Mouse (Mus musculus) limb, embryonic 11.5 days (tissue): ENCODE data around the gene Tmcc3. TPM values are rescaled to one million over a fixed set of nuclear protein-coding genes. Genes with fewer than 3 reads are reported as not detected.

Source experiments
- ATAC-seq: fragments of 200-750 bp; cut with Nextera tagmentation; 2 replicates; pipeline ENCODE4 v1.8.0; 2017; ENCODE audit warnings: low read depth; ENCODE audit not compliant: insufficient number of reproducible peaks, low FRiP score, low TSS enrichment
- DNase-seq: peaks from one replicate; pipeline ENCODE4 v3.0.0-alpha.2; 2015; ENCODE audit warnings: low spot score
- H3K27ac ChIP-seq: fragments of 300-500 bp; sonication (generic); replicated peaks from 2 replicates; pipeline ENCODE4 v1.5.1; 2014; ENCODE audit warnings: low read depth, mild to moderate bottlenecking, low read length
- H3K27me3 ChIP-seq: fragments of 300-500 bp; sonication (generic); 2 replicates; pipeline ENCODE4 v1.6.1; 2014; ENCODE audit warnings: mild to moderate bottlenecking, low read length, mixed read lengths; ENCODE audit not compliant: control insufficient read depth, insufficient read depth
- H3K36me3 ChIP-seq: fragments of 300-500 bp; sonication (generic); 2 replicates; pipeline ENCODE4 v1.6.1; 2014; ENCODE audit warnings: mild to moderate bottlenecking, low read length, moderate library complexity, mixed read lengths; ENCODE audit not compliant: control insufficient read depth, insufficient read depth
- H3K4me1 ChIP-seq: fragments of 300-500 bp; sonication (generic); 2 replicates; pipeline ENCODE4 v1.6.1; 2014; ENCODE audit warnings: low read length, mixed read lengths; ENCODE audit not compliant: control insufficient read depth, insufficient read depth
- H3K4me2 ChIP-seq: fragments of 300-500 bp; sonication (generic); 2 replicates; pipeline ENCODE4 v1.6.1; 2014; ENCODE audit warnings: low read depth, mild to moderate bottlenecking, moderate library complexity; ENCODE audit not compliant: severe bottlenecking
- H3K4me3 ChIP-seq: fragments of 300-500 bp; sonication (generic); 2 replicates; pipeline ENCODE4 v1.5.1; 2014; ENCODE audit warnings: low read depth, low read length
- H3K9ac ChIP-seq: fragments of 300-500 bp; sonication (generic); 2 replicates; pipeline ENCODE4 v1.6.1; 2014; ENCODE audit warnings: mild to moderate bottlenecking, low read length
- H3K9me3 ChIP-seq: fragments of 300-500 bp; sonication (generic); 2 replicates; pipeline ENCODE4 v1.6.1; 2016; ENCODE audit warnings: low read length; ENCODE audit not compliant: control insufficient read depth
- WGBS: fragments of 180-500 bp; shearing (Covaris S2); extraction: QIAGEN DNeasy Blood & Tissue Kit; methylation state at CpG from one replicate; pipeline ENCODE4 v1.1.7; 2014; 5-methylcytosine and 5-hydroxymethylcytosine counted together
- polyA plus RNA-seq: library from polyadenylated mRNA; unstranded; fragments of >200 nt; fragmentation: Nextera tagmentation; extraction: Ambion mirVana; gene quantifications from 2 replicates; pipeline ENCODE4 v1.2.1, GENCODE M21; 2014

Tmcc3 gene
- polyA plus RNA-seq, 1 experiment from 2014 or later: 5.3 TPM

DNA sequence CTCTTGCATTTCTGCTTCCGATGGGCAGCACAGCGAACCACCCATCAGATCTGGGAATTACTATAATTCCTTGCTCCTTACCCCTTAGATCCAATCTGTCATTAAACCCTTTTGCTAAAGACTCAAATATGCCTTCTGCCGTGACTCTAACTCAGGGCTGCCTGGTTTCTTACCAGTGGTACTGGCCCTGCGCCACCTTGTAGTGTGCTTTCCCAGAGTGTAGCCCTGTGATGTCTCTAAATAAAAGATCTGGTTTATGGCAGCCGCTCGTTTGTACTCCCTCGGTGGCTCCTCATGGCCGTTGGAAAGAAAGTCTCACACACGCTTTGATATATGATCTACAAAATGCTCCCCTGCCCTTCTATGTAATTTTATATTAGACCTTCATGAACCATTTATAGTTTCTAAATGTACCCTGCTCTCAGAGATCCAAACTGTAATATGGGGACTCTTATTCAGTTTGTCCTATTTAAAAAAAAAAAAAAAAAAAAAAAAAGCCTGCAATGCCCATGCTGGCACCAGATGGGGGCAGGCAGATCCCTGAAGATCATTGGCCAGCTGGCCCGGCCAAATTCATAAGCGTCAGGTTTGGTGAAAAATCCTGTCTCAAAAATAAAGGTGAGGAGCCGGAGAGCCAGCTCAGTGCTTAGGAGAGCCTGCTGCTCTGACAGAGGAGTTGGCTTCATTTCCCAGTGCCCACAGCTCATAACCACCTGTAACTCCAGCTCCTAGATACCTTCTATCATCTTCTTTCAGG, 116.6 kb downstream of the Tmcc3 start:
- Histone ChIP-seq H3K4me3 (no peak overlapping the region), H3K4me1 (no peaks in the 10 kb centered on the region), H3K9me3 (no peaks in the 10 kb centered on the region), H3K36me3 (no peaks in the 10 kb centered on the region), H3K27me3 (no peaks in the 10 kb centered on the region), H3K9ac (no peak overlapping the region), H3K4me2 (no peak overlapping the region), H3K27ac (no peak overlapping the region)
- ATAC-seq (no peak), DNase-seq (no peak)
- 58% methylated on average over 12 of the region's 12 CpGs for WGBS

DNA sequence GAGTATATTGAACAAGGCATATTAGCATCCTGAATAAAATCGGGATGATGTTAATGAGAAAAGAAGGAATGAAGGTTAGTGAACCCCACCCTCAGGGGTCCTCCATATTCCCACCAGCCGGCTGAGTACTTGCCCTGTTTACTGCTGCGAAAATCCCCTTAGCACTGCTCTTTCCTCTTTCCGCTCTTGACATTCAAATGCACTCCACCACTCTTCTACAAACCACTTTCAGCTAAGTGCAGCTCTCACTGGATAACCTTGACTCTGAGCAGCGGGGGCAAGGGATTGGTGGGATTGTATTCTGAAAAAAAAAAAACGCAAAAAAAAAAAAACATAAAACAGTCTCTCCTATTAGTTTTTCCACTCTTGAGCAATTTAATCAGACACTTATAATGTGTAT, 118.8 kb downstream of the Tmcc3 start:
- Histone ChIP-seq H3K9ac (no peak overlapping the region), H3K27ac (no peak overlapping the region), H3K9me3 (no peaks in the 10 kb centered on the region), H3K27me3 (no peaks in the 10 kb centered on the region), H3K4me2 (no peak overlapping the region), H3K36me3 (no peaks in the 10 kb centered on the region), H3K4me3 (no peak overlapping the region), H3K4me1 (no peaks in the 10 kb centered on the region)
- DNase-seq (no peak), ATAC-seq (no peak)
- WGBS: 79% methylated on average over 6 of the region's 6 CpGs

DNA sequence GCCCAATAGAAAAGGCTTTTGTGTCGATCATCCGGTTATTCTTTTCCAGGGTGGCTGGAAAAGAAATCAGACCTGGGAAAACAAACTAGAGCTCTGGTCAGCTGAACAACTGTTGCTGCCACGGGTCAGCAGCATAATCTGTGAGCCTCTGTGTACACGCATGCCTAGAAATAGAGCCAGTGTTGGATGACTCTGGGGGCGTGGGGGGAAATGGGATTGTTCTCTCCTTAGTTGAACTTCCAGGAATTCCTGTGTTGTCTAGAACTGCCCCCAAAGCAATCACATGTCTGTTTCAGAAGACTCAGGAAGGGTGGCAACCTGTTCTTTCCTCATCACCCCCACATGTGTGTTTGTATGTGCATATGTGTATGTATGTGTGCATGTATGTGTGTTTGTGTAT, 121.2 kb downstream of the Tmcc3 start:
- H3K9me3 ChIP-seq: no peaks in the 10 kb centered on the region
- no peak overlapping the region for H3K9ac ChIP-seq
- ATAC-seq: no peak
- DNase-seq: no peak
- H3K27ac ChIP-seq: no peak overlapping the region
- H3K4me3 ChIP-seq: no peak overlapping the region
- no peak overlapping the region for H3K4me2 ChIP-seq
- H3K4me1 ChIP-seq: no peaks in the 10 kb centered on the region
- WGBS: 84% methylated on average over 5 of the region's 5 CpGs
- H3K27me3 ChIP-seq: no peaks in the 10 kb centered on the region
- no peaks in the 10 kb centered on the region for H3K36me3 ChIP-seq

DNA sequence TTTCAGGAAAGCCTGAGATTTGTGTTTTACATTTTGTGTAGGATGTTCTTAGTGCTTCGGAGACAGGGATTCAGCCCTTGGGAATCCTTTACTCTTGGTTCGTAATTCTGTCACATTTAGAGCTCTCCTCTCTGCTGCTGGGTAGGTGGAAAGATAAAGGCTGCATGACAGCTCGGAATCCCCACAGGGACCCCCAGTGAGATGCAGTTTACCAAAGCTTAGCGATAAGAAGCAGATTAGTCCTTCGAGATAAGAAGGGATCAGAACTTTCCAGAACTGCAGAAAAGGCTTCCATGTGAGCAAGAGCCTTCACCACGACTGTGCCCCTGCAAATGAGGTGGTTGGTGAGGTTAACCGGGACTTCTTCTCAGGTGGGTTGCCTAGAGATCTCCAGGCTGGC, 122.2 kb downstream of the Tmcc3 start:
- DNase-seq (no peak), ATAC-seq (no peak)
- Histone ChIP-seq H3K4me3 (no peak overlapping the region), H3K27me3 (no peaks in the 10 kb centered on the region), H3K4me2 (no peak overlapping the region), H3K9ac (no peak overlapping the region), H3K9me3 (no peaks in the 10 kb centered on the region), H3K27ac (no peak overlapping the region), H3K4me1 (no peaks in the 10 kb centered on the region), H3K36me3 (no peaks in the 10 kb centered on the region)
- WGBS: 44% methylated on average over 7 of the region's 7 CpGs

DNA sequence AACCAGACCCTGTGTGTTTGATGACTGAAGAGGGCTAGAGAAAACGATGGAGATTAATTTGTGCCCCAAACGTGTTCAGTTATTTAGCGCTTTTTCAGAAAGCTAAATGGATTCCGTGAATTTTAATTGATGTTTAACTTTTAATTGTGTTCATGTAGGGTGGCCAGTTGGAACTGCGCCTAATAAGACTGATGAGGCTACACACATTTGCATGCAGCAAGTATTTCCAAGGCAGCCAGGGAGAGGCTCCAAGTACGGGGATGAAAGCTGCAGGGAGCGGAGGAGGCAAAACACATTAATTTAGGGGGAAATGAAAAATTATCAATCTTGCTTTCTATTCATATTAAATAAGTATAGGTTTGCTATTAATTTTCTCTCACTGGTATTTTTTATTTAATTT, 131.0 kb downstream of the Tmcc3 start:
- no peaks in the 10 kb centered on the region for H3K4me1 ChIP-seq
- no peaks in the 10 kb centered on the region for H3K36me3 ChIP-seq
- H3K9ac ChIP-seq: no peak overlapping the region
- no peaks in the 10 kb centered on the region for H3K27me3 ChIP-seq
- DNase-seq: no peak
- no peak overlapping the region for H3K4me2 ChIP-seq
- no peak overlapping the region for H3K4me3 ChIP-seq
- H3K9me3 ChIP-seq: no peaks in the 10 kb centered on the region
- ATAC-seq: no peak
- WGBS: 80% methylated on average over 7 of the region's 7 CpGs
- H3K27ac ChIP-seq: no peak overlapping the region

DNA sequence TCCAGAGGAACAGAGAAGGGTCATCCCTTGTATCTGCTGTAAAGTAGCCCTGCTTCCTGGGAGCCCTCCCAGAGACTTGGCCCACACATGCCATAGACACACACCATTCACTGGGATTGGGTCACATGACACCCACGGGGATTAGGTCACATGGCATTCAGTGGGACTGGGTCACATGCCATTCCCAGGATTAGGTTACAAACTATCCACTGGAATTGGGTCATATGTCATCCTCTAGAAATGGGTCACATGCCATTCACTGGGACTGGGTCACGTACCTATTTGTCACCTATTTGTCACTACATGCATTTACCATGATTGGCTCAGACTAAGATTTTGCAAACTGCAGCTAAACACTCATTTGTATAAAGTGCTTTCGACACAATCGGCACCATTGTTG, 131.7 kb downstream of the Tmcc3 start:
- 91% methylated on average over 4 of the region's 4 CpGs for WGBS
- Histone ChIP-seq H3K27me3 (no peaks in the 10 kb centered on the region), H3K4me1 (no peaks in the 10 kb centered on the region), H3K36me3 (no peaks in the 10 kb centered on the region), H3K4me3 (no peak overlapping the region), H3K4me2 (no peak overlapping the region), H3K9ac (no peak overlapping the region), H3K9me3 (no peaks in the 10 kb centered on the region), H3K27ac (no peak overlapping the region)
- ATAC-seq: no peak
- DNase-seq: no peak

DNA sequence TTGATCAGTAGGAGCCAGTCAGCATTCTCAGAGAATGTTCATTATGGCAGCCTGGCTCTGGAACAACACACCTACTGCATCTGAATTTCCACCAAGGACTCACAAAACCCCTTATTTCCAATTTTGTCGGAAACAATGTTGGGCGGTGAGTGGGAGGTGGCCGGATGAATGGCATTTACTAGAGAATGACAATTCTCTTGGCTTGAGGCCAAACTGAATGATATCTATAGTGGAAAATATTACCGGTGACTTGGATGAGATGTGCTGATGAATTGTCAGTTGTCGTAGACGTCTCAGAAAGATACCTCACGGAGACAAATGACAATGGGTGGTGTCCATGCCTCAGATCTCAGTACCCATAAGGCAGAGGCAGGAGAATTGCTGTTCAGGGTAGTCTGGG, 133.4 kb downstream of the Tmcc3 start:
- Histone ChIP-seq H3K4me1 (no peaks in the 10 kb centered on the region; the same call in 1 of the 2 replicates), H3K36me3 (no peaks in the 10 kb centered on the region), H3K4me3 (no peak overlapping the region), H3K27ac (no peak overlapping the region), H3K9me3 (no peaks in the 10 kb centered on the region), H3K27me3 (no peaks in the 10 kb centered on the region), H3K4me2 (no peak overlapping the region), H3K9ac (no peak overlapping the region)
- WGBS: 97% methylated on average over 7 of the region's 7 CpGs
- ATAC-seq (no peak), DNase-seq (no peak)

DNA sequence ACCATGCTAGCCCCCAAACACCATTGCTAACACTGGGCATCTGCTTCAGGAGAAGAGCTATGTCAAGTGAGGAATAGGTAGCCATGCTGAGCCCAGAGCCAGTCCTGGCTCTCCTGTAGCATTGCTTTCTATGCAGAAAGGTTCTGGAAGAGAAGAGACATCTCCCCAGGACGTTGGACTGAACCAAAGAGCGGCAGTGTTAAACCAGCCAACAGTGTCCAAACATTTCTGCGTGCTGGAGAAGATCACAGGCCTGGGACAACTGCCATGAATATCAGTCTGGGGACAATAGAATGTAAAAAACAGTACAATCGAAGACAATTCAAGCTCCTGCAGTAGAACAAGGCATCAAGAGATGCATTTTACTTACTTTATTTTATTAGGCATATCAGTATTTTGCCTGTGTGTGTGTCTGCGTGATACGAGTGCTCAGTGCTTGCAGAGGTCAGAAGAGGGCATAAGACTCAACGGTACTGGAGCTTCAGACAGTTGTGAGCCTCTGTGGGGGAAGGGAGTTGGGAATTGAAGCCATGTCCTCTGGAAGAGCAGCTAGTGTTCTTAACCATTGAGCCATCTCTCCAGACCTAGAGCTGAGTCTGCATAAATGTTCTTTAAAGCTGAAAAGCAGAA, 134.7 kb downstream of the Tmcc3 start:
- Histone ChIP-seq H3K27ac (no peak overlapping the region), H3K4me3 (no peak overlapping the region), H3K9me3 (no peaks in the 10 kb centered on the region), H3K9ac (no peak overlapping the region), H3K4me1 (no peaks in the 10 kb centered on the region; the same call in 1 of the 2 replicates), H3K36me3 (no peaks in the 10 kb centered on the region), H3K27me3 (no peaks in the 10 kb centered on the region), H3K4me2 (no peak overlapping the region)
- DNase-seq (no peak), ATAC-seq (no peak)
- 81% methylated on average over 7 of the region's 7 CpGs for WGBS
